Comparison of ENCODE assay signal across 8 mouse cellular contexts in the genomic region with DNA sequence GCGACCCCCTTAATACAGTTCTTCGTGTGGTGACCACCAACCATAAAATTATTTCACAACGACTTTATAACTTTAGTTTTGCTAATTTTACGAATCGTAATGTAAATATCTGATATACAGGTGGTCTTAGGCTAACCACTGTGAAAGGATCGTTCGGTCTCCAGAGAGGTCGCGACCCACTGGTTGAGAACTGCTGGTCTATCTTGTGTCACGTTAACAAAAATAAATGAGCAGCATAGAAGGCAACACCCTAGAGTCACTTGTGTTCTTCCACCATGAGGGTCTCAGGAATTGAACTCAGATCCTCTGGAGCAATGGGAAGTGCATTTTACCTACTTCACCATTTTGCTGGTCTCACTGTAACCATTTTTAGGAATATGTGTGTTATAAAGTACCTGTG. TPM values are rescaled to one million over a fixed set of nuclear protein-coding genes. Genes with fewer than 3 reads are reported as not detected.
DNase-seq lines count a peak whose midpoint lies in the region; ATAC-seq and TF ChIP-seq lines count a peak whose summit lies in the region.

No protein-coding gene starts in this region.

- 0 out of 2 replicates have a peak overlapping the region, but pooled peaks have one; percentile 6 for H3K27ac ChIP-seq in lung, postnatal 0 days (ENCODE audit: low read length)
- no peak overlapping the region; the same call in 1 of the 2 replicates for H3K27ac ChIP-seq in limb, embryonic 11.5 days (replicated peaks; ENCODE audit: low read depth, low read length)
- peak overlapping the region; percentile 45; the same call in 1 of the 2 replicates for H3K27ac ChIP-seq in stomach, embryonic 14.5 days (ENCODE audit: low read length)
- no peak overlapping the region for H3K27ac ChIP-seq in cerebellum, adult 2 months (ENCODE audit: insufficient read depth, low read length)

- H3K27me3 ChIP-seq in lung, postnatal 0 days (replicated peaks; ENCODE audit: insufficient read depth, low read length) = no peaks in the 10 kb centered on the region
- H3K27me3 ChIP-seq in limb, embryonic 11.5 days (ENCODE audit: control insufficient read depth, insufficient read depth, low read length) = no peaks in the 10 kb centered on the region
- no peaks in the 10 kb centered on the region for H3K27me3 ChIP-seq in stomach, embryonic 14.5 days (ENCODE audit: control insufficient read depth, insufficient read depth, low read length)
- no peaks in the 10 kb centered on the region for H3K27me3 ChIP-seq in cerebellum, adult 2 months (ENCODE audit: control insufficient read depth, insufficient read depth, low read length)

- no peak for TF ChIP-seq CTCF in lung, postnatal 0 days (IDR thresholded peaks at IDR 0.05)
- TF ChIP-seq CTCF in cerebellum, adult 2 months (IDR thresholded peaks at IDR 0.05; ENCODE audit: borderline replicate concordance, insufficient read depth, low read depth, low read length) = no peak

- no peak overlapping the region for H3K4me3 ChIP-seq in lung, postnatal 0 days (ENCODE audit: low read depth, low read length)
- no peak overlapping the region for H3K4me3 ChIP-seq in limb, embryonic 11.5 days (ENCODE audit: low read depth, low read length)
- no peak overlapping the region for H3K4me3 ChIP-seq in stomach, embryonic 14.5 days (ENCODE audit: low read depth, low read length)
- H3K4me3 ChIP-seq in cerebellum, adult 2 months (replicated peaks; ENCODE audit: insufficient read depth, low read depth, low read length) = no peak overlapping the region

- no peak for TF ChIP-seq POLR2A in cerebellum, adult 2 months (IDR thresholded peaks at IDR 0.05; ENCODE audit: borderline replicate concordance, insufficient read depth, low read length)

- 53% methylated on average over 10 of the region's 10 CpGs for WGBS in lung, postnatal 0 days
- WGBS in limb, embryonic 11.5 days = 58% methylated on average over 10 of the region's 10 CpGs
- 52% methylated on average over 10 of the region's 10 CpGs for WGBS in stomach, embryonic 14.5 days
- 58% methylated on average over 10 of the region's 10 CpGs for WGBS in cerebellum, adult 2 months

- TF ChIP-seq EP300 in lung, postnatal 0 days (IDR thresholded peaks at IDR 0.05) = no peak

- no peaks in the 10 kb centered on the region for H3K36me3 ChIP-seq in lung, postnatal 0 days (ENCODE audit: insufficient read depth, low read length)
- no peaks in the 10 kb centered on the region; the same call in 1 of the 2 replicates for H3K36me3 ChIP-seq in limb, embryonic 11.5 days (ENCODE audit: control insufficient read depth, insufficient read depth, low read length)
- H3K36me3 ChIP-seq in stomach, embryonic 14.5 days (ENCODE audit: control insufficient read depth, insufficient read depth, low read length) = no peaks in the 10 kb centered on the region

- peaks cover 9% of the 10 kb centered on the region; the same call in 1 of the 2 replicates for H3K4me1 ChIP-seq in lung, postnatal 0 days (ENCODE audit: insufficient read depth, low read depth, low read length)
- H3K4me1 ChIP-seq in limb, embryonic 11.5 days (ENCODE audit: control insufficient read depth, insufficient read depth, low read length) = peaks cover 8% of the 10 kb centered on the region; the same call in 1 of the 2 replicates
- peaks cover 5% of the 10 kb centered on the region; the same call in 1 of the 2 replicates for H3K4me1 ChIP-seq in stomach, embryonic 14.5 days (ENCODE audit: control insufficient read depth, insufficient read depth, low read length)
- H3K4me1 ChIP-seq in cerebellum, adult 2 months (ENCODE audit: control insufficient read depth, insufficient read depth, low read length) = peaks cover 3% of the 10 kb centered on the region

- H3K9me3 ChIP-seq in lung, postnatal 0 days (ENCODE audit: low read length) = no peaks in the 10 kb centered on the region
- no peaks in the 10 kb centered on the region for H3K9me3 ChIP-seq in limb, embryonic 11.5 days (ENCODE audit: control insufficient read depth, low read length)
- H3K9me3 ChIP-seq in stomach, embryonic 14.5 days (ENCODE audit: control insufficient read depth, low read depth, low read length) = no peaks in the 10 kb centered on the region

- ATAC-seq in lung, postnatal 0 days = no peak
- ATAC-seq in limb, embryonic 11.5 days (ENCODE audit: insufficient number of reproducible peaks, low FRiP score, low TSS enrichment, low read depth) = 0 out of 2 replicates have a peak, but pooled peaks have one; percentile 15
- ATAC-seq in stomach, embryonic 14.5 days (ENCODE audit: insufficient number of reproducible peaks, insufficient read depth, low FRiP score, low read depth) = no peak

- peak overlapping the region; percentile 87; the same call in 1 of the 2 replicates for H3K4me2 ChIP-seq in lung, postnatal 0 days (replicated peaks; ENCODE audit: low read depth, low read length)
- H3K4me2 ChIP-seq in limb, embryonic 11.5 days (ENCODE audit: low read depth, severe bottlenecking) = no peak overlapping the region
- H3K4me2 ChIP-seq in stomach, embryonic 14.5 days (replicated peaks; ENCODE audit: low read depth, low read length) = no peak overlapping the region; the same call in 1 of the 2 replicates

- H3K9ac ChIP-seq in lung, postnatal 0 days (replicated peaks; ENCODE audit: low read depth) = no peak overlapping the region
- H3K9ac ChIP-seq in limb, embryonic 11.5 days (ENCODE audit: low read length) = no peak overlapping the region
- no peak overlapping the region for H3K9ac ChIP-seq in stomach, embryonic 14.5 days (replicated peaks; ENCODE audit: low read depth, low read length)

- peak; percentile 33 for DNase-seq in cerebellum, adult 9-11 months
- no peak for DNase-seq in cerebellum, adult 11-12 months
- DNase-seq in lung, postnatal 0 days (ENCODE audit: low spot score) = no peak
- no peak for DNase-seq in lung, adult 18-20 months
- no peak for DNase-seq in limb, embryonic 11.5 days (ENCODE audit: low spot score)
- DNase-seq in left cerebral cortex, adult 9 months (ENCODE audit: low spot score in 2 of 2) = no peak
- no peak for DNase-seq in cerebellum, adult 2 months

RNA-seq across cellular contexts. Expression of a gene that starts 20.0 kb away (rescaled TPM):
- polyA plus RNA-seq in lung, postnatal 0 days (2015; fragmentation: Nextera tagmentation; extraction: Ambion mirVana) = 439 and 450 TPM in 2 replicates
- 554 and 576 TPM in 2 replicates for polyA plus RNA-seq in limb, embryonic 11.5 days (2014; fragmentation: Nextera tagmentation; extraction: Ambion mirVana)
- polyA plus RNA-seq in stomach, embryonic 14.5 days (2014; fragmentation: Nextera tagmentation; extraction: Ambion mirVana) = 468 and 518 TPM in 2 replicates
- 557 and 572 TPM in 2 replicates for polyA plus RNA-seq in cerebellum, adult 2 months (2012; rRNA removed)

Comparison
In these comparisons a context has a peak if more than half of its experiments do, and no peak if none do; other contexts are left out.
1. H3K27ac ChIP-seq: peak in lung, postnatal 0 days (single experiment) and stomach, embryonic 14.5 days (single experiment); none in limb, embryonic 11.5 days (single experiment) and cerebellum, adult 2 months (single experiment).